Mouse (Mus musculus): ENCODE data around the gene Slc39a8.

The Slc39a8 gene

DNA sequence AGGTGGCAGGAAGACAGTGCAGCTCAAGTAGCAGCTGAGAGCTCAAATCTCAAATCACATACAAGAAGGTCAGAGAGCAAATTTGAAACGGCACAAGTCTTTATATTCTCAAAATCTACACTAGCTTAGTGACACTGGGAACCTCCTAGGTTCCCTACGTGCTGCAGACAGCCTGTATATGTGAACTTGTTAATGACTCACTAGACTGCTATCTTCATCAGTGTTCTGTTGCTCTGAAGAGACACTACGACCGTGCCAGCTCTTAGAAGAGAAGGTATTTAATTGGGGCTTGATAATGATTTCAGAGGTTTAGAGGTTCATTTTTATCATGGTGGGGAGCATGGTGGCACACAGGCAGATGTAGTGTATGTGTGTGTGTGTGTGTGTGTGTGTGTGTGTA is 94.2 kb downstream of the Slc39a8 start:
- DNase-seq = no peak

DNA sequence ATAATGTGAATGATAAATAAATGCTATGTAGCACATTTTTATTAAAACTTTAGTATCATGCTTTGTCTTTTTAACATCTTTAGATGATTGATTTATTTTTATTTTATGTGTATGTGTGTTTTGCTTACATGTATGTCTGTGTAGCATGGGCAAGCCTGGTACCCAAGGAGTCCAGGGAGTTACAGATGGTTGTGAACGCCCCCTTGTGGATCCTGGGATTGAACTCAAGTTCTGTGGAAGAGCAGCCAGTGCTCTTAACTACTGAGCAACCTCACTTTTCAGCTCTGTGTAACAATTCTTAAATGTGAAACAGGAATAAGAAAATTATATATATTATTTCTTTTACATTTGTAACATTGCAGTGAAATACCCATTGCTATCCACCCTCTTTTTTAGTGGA is 101.7 kb downstream of the Slc39a8 start:
- no peak for DNase-seq

DNA sequence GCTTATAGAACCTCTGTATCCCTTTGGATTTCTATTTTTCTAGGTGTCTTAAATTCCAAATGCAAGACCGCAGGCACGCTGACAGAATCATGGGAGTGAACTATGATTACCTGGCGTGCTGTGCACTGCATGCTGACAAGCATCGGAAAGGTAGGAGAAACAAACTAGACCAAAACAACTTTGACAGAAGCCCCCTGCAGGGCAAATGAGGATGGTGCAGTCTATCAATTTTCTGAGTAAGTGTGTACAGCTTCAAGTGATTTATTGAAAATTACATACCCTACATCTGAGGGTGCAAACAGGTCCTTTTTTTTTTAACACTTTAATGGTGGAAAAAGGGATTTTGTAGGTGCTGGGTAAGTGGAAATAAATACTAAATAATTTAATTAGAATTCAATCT is 103.1 kb downstream of the Slc39a8 start:
- DNase-seq = no peak

DNA sequence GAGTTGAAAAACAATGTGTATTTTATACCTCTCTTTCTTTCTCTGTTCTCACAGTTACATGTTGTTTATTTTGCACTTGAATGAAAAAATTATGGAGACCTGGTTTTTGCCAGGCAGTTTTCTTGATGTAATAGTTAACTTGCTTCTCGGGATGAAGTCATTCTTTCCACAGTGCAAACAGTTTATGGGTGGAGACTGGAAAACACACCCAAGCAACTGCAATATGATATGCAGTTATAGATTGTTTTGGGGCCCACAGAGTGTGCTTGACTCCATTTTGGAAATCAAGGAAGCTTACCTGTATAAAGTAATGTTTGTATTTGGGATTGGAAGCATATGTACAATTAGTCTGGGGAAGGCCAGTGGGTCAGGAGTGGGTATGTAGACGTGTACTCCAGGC is 112.4 kb downstream of the Slc39a8 start:
- DNase-seq = no peak
